Mouse (Mus musculus) embryonic facial prominence, embryonic 10.5 days (tissue): ENCODE measurements around the gene Fam169b. TPM values are rescaled to one million over a fixed set of nuclear protein-coding genes. Genes with fewer than 3 reads are reported as not detected.

Source experiments
- DNase-seq: peaks from one replicate; pipeline ENCODE4 v3.0.0-alpha.2; 2017; ENCODE audit warnings: low spot score
- H3K27ac ChIP-seq: fragments of 300-500 bp; sonication (generic); replicated peaks from 2 replicates; pipeline ENCODE4 v1.5.1; 2016; ENCODE audit warnings: mild to moderate bottlenecking
- H3K27me3 ChIP-seq: fragments of 300-500 bp; sonication (generic); replicated peaks from 2 replicates; pipeline ENCODE4 v1.6.1; 2016; ENCODE audit warnings: low read depth, mild to moderate bottlenecking; ENCODE audit not compliant: poor library complexity, severe bottlenecking
- H3K36me3 ChIP-seq: fragments of 300-500 bp; sonication (generic); replicated peaks from 2 replicates; pipeline ENCODE4 v1.6.1; 2016; ENCODE audit warnings: mild to moderate bottlenecking, moderate library complexity
- H3K4me1 ChIP-seq: fragments of 300-500 bp; sonication (generic); 2 replicates; pipeline ENCODE4 v1.6.1; 2016
- H3K4me3 ChIP-seq: fragments of 300-500 bp; sonication (generic); 2 replicates; pipeline ENCODE4 v1.5.1; 2016; ENCODE audit warnings: mild to moderate bottlenecking, moderate library complexity
- H3K9me3 ChIP-seq: fragments of 300-500 bp; sonication (generic); 2 replicates; pipeline ENCODE4 v1.6.1; 2016; ENCODE audit warnings: mild to moderate bottlenecking
- WGBS: fragments of 180-500 bp; shearing (Covaris S2); methylation state at CpG from one replicate; pipeline ENCODE4 v1.1.7; 2016; 5-methylcytosine and 5-hydroxymethylcytosine counted together
- polyA plus RNA-seq: library from polyadenylated mRNA; unstranded; fragments of >200 nt; fragmentation: Nextera tagmentation; extraction: Ambion mirVana; gene quantifications from 2 replicates; pipeline ENCODE4 v1.2.1, GENCODE M21; 2016

Gene Fam169b
- polyA plus RNA-seq, 1 experiment from 2014 or later, result 1.4 TPM

- no peak for DNase-seq
- 76% methylated on average over 1 of the region's 1 CpGs for WGBS
These were observed 40.6 kb downstream of the Fam169b start for GRCm38 (mm10) chr7:68314286-68314685.

GRCm38 (mm10) chr7:68315068-68315467, 41.4 kb downstream of the Fam169b start:
- no peak overlapping the region for H3K4me3 ChIP-seq
- 70% methylated on average over 4 of the region's 4 CpGs for WGBS
- H3K9me3 ChIP-seq, result no peaks in the 10 kb centered on the region
- H3K4me1 ChIP-seq, result peaks cover 52% of the 10 kb centered on the region
- H3K27me3 ChIP-seq, result no peaks in the 10 kb centered on the region
- H3K27ac ChIP-seq, result 0 out of 2 replicates have a peak overlapping the region, but pooled peaks have one; percentile 61
- no peaks in the 10 kb centered on the region for H3K36me3 ChIP-seq
- DNase-seq, result no peak

More at GRCm38 (mm10) chr7:68314286-68314685, 40.6 kb downstream of the Fam169b start:
- H3K27me3 ChIP-seq, result no peaks in the 10 kb centered on the region
- no peak overlapping the region for H3K4me3 ChIP-seq
- no peaks in the 10 kb centered on the region for H3K9me3 ChIP-seq
- H3K27ac ChIP-seq, result no peak overlapping the region; the same call in 1 of the 2 replicates
- no peaks in the 10 kb centered on the region for H3K36me3 ChIP-seq
- H3K4me1 ChIP-seq, result peaks cover 47% of the 10 kb centered on the region

GRCm38 (mm10) chr7:68318006-68318788, 44.6 kb downstream of the Fam169b start:
- H3K4me3 ChIP-seq, result no peak overlapping the region

GRCm38 (mm10) chr7:68318979-68319378, 45.3 kb downstream of the Fam169b start:
- peaks cover 34% of the 10 kb centered on the region for H3K4me1 ChIP-seq
- no peaks in the 10 kb centered on the region for H3K27me3 ChIP-seq
- H3K9me3 ChIP-seq, result no peaks in the 10 kb centered on the region
- no peaks in the 10 kb centered on the region for H3K36me3 ChIP-seq
- WGBS, result 60% methylated on average over 6 of the region's 6 CpGs
- H3K27ac ChIP-seq, result peak overlapping the region; percentile 37; the same call in 1 of the 2 replicates
- DNase-seq, result no peak
- no peak overlapping the region for H3K4me3 ChIP-seq

More at GRCm38 (mm10) chr7:68318006-68318788, 44.6 kb downstream of the Fam169b start:
- H3K4me1 ChIP-seq, result peaks cover 42% of the 10 kb centered on the region
- DNase-seq, result no peak
- WGBS, result 87% methylated on average over 16 of the region's 16 CpGs
- H3K27me3 ChIP-seq, result no peaks in the 10 kb centered on the region
- no peaks in the 10 kb centered on the region for H3K9me3 ChIP-seq
- no peaks in the 10 kb centered on the region for H3K36me3 ChIP-seq
- no peak overlapping the region for H3K27ac ChIP-seq

GRCm38 (mm10) chr7:68320078-68320810, 46.6 kb downstream of the Fam169b start:
- no peaks in the 10 kb centered on the region for H3K9me3 ChIP-seq
- H3K27ac ChIP-seq, result peak overlapping the region; percentile 57; the same call in 1 of the 2 replicates
- DNase-seq, result no peak
- peaks cover 24% of the 10 kb centered on the region for H3K4me1 ChIP-seq
- no peaks in the 10 kb centered on the region for H3K27me3 ChIP-seq
- WGBS, result 69% methylated on average over 14 of the region's 14 CpGs
- no peaks in the 10 kb centered on the region for H3K36me3 ChIP-seq
- H3K4me3 ChIP-seq, result no peak overlapping the region

GRCm38 (mm10) chr7:68323051-68323450, 49.4 kb downstream of the Fam169b start:
- Histone ChIP-seq H3K27ac (no peak overlapping the region), H3K36me3 (no peaks in the 10 kb centered on the region), H3K9me3 (no peaks in the 10 kb centered on the region), H3K4me3 (no peak overlapping the region), H3K27me3 (no peaks in the 10 kb centered on the region), H3K4me1 (peaks cover 30% of the 10 kb centered on the region)
- 90% methylated on average over 6 of the region's 6 CpGs for WGBS
- no peak for DNase-seq

- WGBS, result 64% methylated on average over 7 of the region's 7 CpGs
- Histone ChIP-seq H3K4me3 (no peak overlapping the region), H3K27me3 (no peaks in the 10 kb centered on the region), H3K27ac (no peak overlapping the region), H3K36me3 (no peaks in the 10 kb centered on the region), H3K9me3 (no peaks in the 10 kb centered on the region), H3K4me1 (peaks cover 13% of the 10 kb centered on the region; the same call in 1 of the 2 replicates)
- peak; percentile 23 for DNase-seq
These were observed 52.6 kb downstream of the Fam169b start for GRCm38 (mm10) chr7:68326190-68326722.

- Histone ChIP-seq H3K4me1 (peaks cover 13% of the 10 kb centered on the region; the same call in 1 of the 2 replicates), H3K36me3 (no peaks in the 10 kb centered on the region), H3K27me3 (no peaks in the 10 kb centered on the region), H3K27ac (no peak overlapping the region), H3K4me3 (no peak overlapping the region), H3K9me3 (no peaks in the 10 kb centered on the region)
- no peak for DNase-seq
- WGBS, result 86% methylated on average over 9 of the region's 9 CpGs
These were observed 55.4 kb downstream of the Fam169b start for GRCm38 (mm10) chr7:68329000-68329399.

- Histone ChIP-seq H3K4me1 (0 out of 2 replicates have a peak, but pooled peaks cover 4% of the 10 kb centered on the region), H3K27ac (no peak overlapping the region), H3K9me3 (no peaks in the 10 kb centered on the region), H3K27me3 (no peaks in the 10 kb centered on the region), H3K4me3 (no peak overlapping the region), H3K36me3 (no peaks in the 10 kb centered on the region)
- WGBS, result 93% methylated on average over 6 of the region's 6 CpGs
- DNase-seq, result no peak
These were observed 59.2 kb downstream of the Fam169b start for GRCm38 (mm10) chr7:68332799-68333198.

- H3K4me3 ChIP-seq, result no peak overlapping the region
- no peaks in the 10 kb centered on the region for H3K4me1 ChIP-seq
- no peaks in the 10 kb centered on the region for H3K9me3 ChIP-seq
- 85% methylated on average over 8 of the region's 8 CpGs for WGBS
- no peak overlapping the region for H3K27ac ChIP-seq
- no peaks in the 10 kb centered on the region for H3K27me3 ChIP-seq
- DNase-seq, result no peak
- no peaks in the 10 kb centered on the region for H3K36me3 ChIP-seq
These were observed 63.6 kb downstream of the Fam169b start for GRCm38 (mm10) chr7:68337080-68337781.

GRCm38 (mm10) chr7:68338680-68339079, 65.0 kb downstream of the Fam169b start:
- Histone ChIP-seq H3K36me3 (no peaks in the 10 kb centered on the region), H3K9me3 (no peaks in the 10 kb centered on the region), H3K4me3 (no peak overlapping the region), H3K27ac (no peak overlapping the region), H3K4me1 (no peaks in the 10 kb centered on the region), H3K27me3 (no peaks in the 10 kb centered on the region)
- 91% methylated on average over 6 of the region's 6 CpGs for WGBS
- no peak for DNase-seq

- no peak overlapping the region for H3K27ac ChIP-seq
- no peak for DNase-seq
- no peak overlapping the region for H3K4me3 ChIP-seq
- H3K4me1 ChIP-seq, result no peaks in the 10 kb centered on the region
- no peaks in the 10 kb centered on the region for H3K9me3 ChIP-seq
- WGBS, result 53% methylated on average over 5 of the region's 5 CpGs
- no peaks in the 10 kb centered on the region for H3K27me3 ChIP-seq
- no peaks in the 10 kb centered on the region for H3K36me3 ChIP-seq
These were observed 70.9 kb downstream of the Fam169b start for GRCm38 (mm10) chr7:68344561-68344960.
